Mouse (Mus musculus) intestine, embryonic 16.5 days (tissue): Measurements from ENCODE around the gene Dpp4. TPM values are rescaled to one million over a fixed set of nuclear protein-coding genes. Genes with fewer than 3 reads are reported as not detected.

ENCODE experiments used
- ATAC-seq: fragments of 200-750 bp; cut with Nextera tagmentation; 2 replicates; pipeline ENCODE4 v1.8.0; 2017; ENCODE audit warnings: moderate TSS enrichment, moderate library complexity
- H3K27ac ChIP-seq: fragments of 300-500 bp; sonication (generic); 2 replicates; pipeline ENCODE4 v1.5.1; 2014; ENCODE audit warnings: mild to moderate bottlenecking, low read length
- H3K27me3 ChIP-seq: fragments of 300-500 bp; sonication (generic); replicated peaks from 2 replicates; pipeline ENCODE4 v1.6.1; 2014; ENCODE audit warnings: low read length, control low read depth, mixed read lengths; ENCODE audit not compliant: control insufficient read depth, insufficient read depth
- H3K36me3 ChIP-seq: fragments of 300-500 bp; sonication (generic); 2 replicates; pipeline ENCODE4 v1.6.1; 2014; ENCODE audit warnings: low read length, control low read depth; ENCODE audit not compliant: control insufficient read depth, insufficient read depth
- H3K4me1 ChIP-seq: fragments of 300-500 bp; sonication (generic); 2 replicates; pipeline ENCODE4 v1.6.1; 2014; ENCODE audit warnings: low read length, control low read depth, mixed read lengths; ENCODE audit not compliant: control insufficient read depth, insufficient read depth
- H3K4me2 ChIP-seq: fragments of 300-500 bp; sonication (generic); 2 replicates; pipeline ENCODE4 v1.6.1; 2014; ENCODE audit warnings: low read depth, low read length, control low read depth
- H3K4me3 ChIP-seq: fragments of 300-500 bp; sonication (generic); 2 replicates; pipeline ENCODE4 v1.5.1; 2014; ENCODE audit warnings: mild to moderate bottlenecking, low read length
- H3K9ac ChIP-seq: fragments of 300-500 bp; sonication (generic); 2 replicates; pipeline ENCODE4 v1.6.1; 2014; ENCODE audit warnings: low read depth, low read length
- H3K9me3 ChIP-seq: fragments of 300-500 bp; sonication (generic); 2 replicates; pipeline ENCODE4 v1.6.1; 2016; ENCODE audit warnings: low read length, control low read depth; ENCODE audit not compliant: control insufficient read depth
- WGBS: fragments of 180-500 bp; shearing (Covaris S2); extraction: QIAGEN DNeasy Blood & Tissue Kit; methylation state at CpG from one replicate; pipeline ENCODE4 v1.1.7; 2014; 5-methylcytosine and 5-hydroxymethylcytosine counted together
- polyA plus RNA-seq: library from polyadenylated mRNA; unstranded; fragments of >200 nt; fragmentation: Nextera tagmentation; extraction: Ambion mirVana; gene quantifications from 2 replicates; pipeline ENCODE4 v1.2.1, GENCODE M21; 2015

The Dpp4 gene
- polyA plus RNA-seq, 1 experiment from 2014 or later: 85.0 TPM

DNA sequence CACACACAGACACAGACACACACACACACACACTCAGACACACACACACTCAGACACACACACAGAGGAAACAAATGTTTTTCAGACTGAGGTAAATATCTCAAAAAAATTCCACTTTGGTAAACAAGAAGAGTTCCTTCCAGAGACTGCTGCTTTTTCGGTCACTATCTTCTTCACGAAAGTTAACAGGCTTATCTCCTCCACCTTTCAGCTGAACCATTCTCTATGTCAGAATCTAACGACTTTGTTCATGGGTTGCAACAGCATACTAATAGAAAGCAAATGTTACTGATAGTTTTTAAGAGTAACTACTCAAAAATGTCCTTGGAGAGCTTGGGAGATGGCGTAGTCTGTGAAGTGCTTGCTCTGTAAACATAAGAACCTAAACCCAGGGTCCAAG is 124.5 kb downstream of the Dpp4 start:
- Histone ChIP-seq H3K4me1 (no peaks in the 10 kb centered on the region), H3K27ac (no peak overlapping the region), H3K9me3 (no peaks in the 10 kb centered on the region), H3K27me3 (no peaks in the 10 kb centered on the region), H3K4me2 (no peak overlapping the region), H3K9ac (no peak overlapping the region), H3K4me3 (no peak overlapping the region), H3K36me3 (no peaks in the 10 kb centered on the region)
- ATAC-seq: no peak
- WGBS: 61% methylated on average over 4 of the region's 4 CpGs

DNA sequence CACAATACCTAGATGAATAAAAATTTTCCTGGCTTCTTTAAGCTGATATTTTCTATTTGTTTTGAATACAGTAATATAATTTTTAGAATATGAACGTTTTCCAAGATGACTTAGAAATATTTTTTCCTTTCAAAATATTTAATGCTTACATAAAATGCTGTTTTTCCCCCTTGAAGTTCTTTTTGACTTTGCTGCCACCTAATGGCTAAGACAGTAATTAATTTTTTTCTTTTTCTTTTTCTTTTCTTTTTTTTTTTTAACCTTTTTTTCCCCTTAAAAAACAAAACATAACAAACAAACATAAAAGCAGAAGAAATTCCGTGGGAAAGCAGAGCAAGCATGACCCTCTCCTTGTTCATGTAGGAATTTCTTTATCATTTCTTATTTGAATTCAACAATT is 126.2 kb downstream of the Dpp4 start:
- Histone ChIP-seq H3K27me3 (no peaks in the 10 kb centered on the region), H3K4me1 (no peaks in the 10 kb centered on the region), H3K9me3 (no peaks in the 10 kb centered on the region), H3K27ac (no peak overlapping the region), H3K36me3 (no peaks in the 10 kb centered on the region), H3K9ac (no peak overlapping the region), H3K4me2 (no peak overlapping the region), H3K4me3 (no peak overlapping the region)
- no peak for ATAC-seq
- WGBS: 0% methylated on average over 2 of the region's 2 CpGs

DNA sequence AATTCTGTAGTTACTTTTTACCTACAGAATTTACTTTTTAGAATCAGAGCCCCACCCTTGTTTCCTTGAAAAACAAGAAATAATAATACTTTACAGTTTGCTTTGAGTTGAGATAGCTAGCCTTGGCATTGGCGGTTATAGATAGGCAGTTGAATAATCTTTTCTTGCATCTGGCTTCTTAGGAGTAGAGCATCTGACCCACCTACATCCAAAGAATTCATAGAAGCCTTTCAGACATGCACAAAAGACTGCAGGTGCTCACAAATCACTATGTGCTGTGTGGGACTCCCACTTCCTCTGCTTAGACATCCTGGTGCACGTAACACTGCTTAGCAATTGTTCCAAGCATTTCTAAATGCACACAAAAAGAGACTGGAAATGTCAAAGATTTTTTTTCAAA is 127.0 kb downstream of the Dpp4 start:
- ATAC-seq: no peak
- H3K27me3 ChIP-seq: no peaks in the 10 kb centered on the region
- no peak overlapping the region for H3K9ac ChIP-seq
- no peaks in the 10 kb centered on the region for H3K9me3 ChIP-seq
- H3K27ac ChIP-seq: no peak overlapping the region
- no peaks in the 10 kb centered on the region for H3K36me3 ChIP-seq
- WGBS: 80% methylated on average over 2 of the region's 2 CpGs
- no peaks in the 10 kb centered on the region for H3K4me1 ChIP-seq
- H3K4me3 ChIP-seq: no peak overlapping the region
- no peak overlapping the region for H3K4me2 ChIP-seq

Other genes with a start within 250 kb of the Dpp4 start
- 66.9 and 85.5 TPM in 2 replicates for gene Gcg, start 71.4 kb upstream of the Dpp4 start, polyA plus RNA-seq
- 10.0 and 10.5 TPM in 2 replicates for gene Fap, start 161.8 kb upstream of the Dpp4 start, polyA plus RNA-seq
- 6.0 and 6.4 TPM in 2 replicates for gene Ifih1, start 234.0 kb upstream of the Dpp4 start, polyA plus RNA-seq